Mouse (Mus musculus) lung, postnatal 25 days (tissue): ENCODE measurements around the gene Gpn2.

Experiments
- DNase-seq: peaks from one replicate; pipeline ENCODE4 v3.0.0; 2022; ENCODE audit warnings: low spot score

Gpn2 gene

DNA sequence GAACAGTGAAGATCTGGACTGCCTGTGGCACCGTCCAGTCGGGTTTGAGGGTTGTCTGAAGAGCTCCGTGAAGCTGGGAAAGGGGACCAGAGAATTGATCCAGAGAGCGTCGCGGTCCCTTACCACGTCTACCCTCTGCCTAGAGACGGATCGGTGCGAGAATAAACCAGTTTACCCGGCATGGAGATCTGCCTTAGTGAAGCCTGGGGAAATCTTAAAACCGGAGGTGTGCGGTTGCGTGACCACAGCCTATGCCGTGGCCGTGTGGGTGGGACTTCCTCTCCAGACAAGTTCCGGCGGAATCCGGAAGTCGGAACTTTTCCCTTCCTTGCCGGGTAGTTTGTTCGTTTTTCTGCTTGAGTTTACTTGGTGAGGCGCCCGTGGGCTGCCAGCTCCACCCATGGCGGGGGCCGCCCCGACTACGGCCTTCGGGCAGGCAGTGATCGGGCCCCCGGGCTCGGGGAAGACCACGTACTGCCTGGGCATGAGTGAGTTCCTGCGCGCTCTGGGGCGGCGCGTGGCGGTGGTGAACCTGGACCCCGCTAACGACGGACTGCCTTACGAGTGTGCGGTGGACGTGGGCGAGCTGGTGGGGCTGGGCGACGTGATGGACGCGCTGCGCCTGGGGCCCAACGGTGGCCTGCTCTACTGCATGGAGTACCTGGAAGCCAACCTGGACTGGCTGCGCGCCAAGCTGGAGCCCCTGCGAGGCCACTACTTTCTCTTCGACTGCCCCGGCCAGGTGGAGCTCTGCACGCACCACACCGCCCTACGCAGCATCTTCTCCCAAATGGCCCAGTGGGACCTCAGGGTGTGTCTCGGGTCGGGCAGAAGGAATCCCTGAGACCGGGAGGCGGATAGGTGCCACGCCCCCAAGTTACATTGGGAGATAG lies at the start of gene Gpn2:
TSS of gene Gpn2 (plus strand) at position 304 of the 893 bp plus-strand sequence.
- DNase-seq, result peak; percentile 86

DNA sequence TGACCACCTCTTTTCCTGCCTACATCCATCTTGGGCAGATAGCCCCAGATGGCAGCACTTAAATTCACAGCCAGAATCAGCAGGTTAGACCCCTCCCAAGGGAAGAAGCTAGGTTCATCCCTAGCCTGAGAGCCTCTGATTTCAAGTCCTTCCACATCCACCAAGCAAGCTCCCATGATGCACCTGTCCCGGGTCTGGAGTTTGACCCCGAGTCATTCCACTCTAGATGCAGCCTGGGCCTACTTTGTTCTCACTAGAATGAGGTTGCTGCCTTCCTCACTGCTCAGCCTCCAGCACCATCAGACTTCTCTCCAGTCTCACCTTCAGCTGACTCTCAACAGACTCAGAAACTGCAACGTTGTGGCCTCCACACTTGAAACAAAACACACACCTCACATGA lies 48.1 kb upstream of the Gpn2 start:
- no peak for DNase-seq

DNA sequence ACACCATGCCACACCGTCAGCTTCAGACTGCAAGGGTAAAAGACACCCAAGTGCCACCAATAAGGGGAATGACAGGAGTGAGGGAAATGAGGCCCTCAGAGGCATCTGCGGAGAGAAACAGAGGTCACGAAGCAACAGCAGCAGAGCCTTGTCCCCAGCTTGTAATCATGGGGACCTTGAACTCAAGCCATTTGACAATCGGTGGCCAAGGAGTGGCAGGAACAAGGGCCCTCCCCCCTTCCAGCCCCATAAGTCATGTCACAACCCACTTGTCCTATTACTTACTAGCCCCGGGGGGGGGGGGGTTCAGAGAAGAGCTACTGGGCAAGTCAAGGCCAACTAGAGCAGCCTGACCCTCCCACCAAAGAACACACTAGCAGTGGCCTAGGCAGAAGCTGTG lies 47.5 kb upstream of the Gpn2 start:
- DNase-seq, result no peak

DNA sequence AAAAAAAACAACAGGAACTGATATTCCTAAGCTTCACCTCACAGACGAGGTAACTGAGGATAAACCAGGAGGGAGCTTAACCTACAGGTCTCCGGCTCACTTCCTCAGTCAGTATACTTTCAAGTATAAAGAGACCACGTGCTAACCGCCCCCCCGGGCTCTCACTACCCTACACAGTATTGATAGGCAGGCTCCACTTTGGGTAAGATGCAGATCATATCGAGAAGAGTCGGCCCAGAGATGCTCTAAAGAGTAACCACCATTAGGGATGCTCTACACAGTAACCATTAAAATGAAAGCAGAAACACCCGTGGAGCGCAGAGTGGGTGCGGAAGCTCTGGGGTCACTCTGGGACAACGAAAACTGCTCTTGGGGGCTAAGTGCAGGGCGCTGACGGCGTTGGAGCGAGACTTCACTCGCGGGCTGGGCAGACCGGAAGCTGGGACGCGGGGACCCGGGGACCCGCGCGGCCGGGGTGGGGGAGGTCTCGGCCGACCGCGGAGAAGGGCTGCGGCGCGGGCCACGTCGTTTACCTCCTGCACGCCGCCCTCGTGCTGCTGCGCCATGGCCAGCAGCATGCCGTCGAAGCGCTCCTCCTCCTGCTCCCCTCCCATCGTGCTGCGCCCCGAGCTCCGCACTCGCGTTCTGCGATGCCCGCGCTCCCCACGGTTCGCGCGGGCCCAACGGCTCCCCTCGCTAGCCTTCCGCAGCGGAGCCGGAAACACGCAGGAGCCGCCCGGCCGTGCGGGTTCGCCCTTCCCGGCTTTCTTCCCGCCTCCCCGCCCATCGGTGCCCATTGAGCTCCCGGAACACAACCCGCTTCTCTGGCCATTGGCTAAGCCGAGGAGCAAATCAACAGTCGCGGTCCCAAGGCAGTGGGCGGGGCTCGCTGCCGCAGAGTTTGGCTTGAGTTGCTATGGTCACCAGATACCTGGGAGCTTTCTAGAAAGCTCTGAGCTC lies 38.6 kb upstream of the Gpn2 start, which contains the start of gene Nudc:
TSS of gene Nudc (minus strand) at position 725 of the 960 bp plus-strand sequence.
- DNase-seq, result peak; percentile 98

DNA sequence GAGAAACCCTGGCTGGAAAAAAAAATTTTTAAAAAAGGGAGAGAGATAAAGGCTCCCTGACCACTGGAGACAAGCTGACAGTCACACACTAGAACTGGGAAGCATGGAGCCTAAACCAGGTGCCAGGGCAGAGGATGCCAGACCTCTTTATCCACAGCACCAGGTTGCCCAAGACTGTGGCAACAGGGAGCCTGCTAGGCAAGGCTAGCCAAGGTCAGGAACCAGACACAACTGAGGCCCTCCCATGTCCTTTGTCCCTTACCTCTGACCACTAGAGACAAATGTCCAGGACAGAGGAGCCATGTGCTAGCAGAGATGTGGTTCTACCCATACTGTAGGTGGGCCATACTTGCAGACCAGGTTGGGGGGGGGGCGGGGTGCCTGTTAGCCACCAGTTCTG lies 32.1 kb upstream of the Gpn2 start:
- no peak for DNase-seq

DNA sequence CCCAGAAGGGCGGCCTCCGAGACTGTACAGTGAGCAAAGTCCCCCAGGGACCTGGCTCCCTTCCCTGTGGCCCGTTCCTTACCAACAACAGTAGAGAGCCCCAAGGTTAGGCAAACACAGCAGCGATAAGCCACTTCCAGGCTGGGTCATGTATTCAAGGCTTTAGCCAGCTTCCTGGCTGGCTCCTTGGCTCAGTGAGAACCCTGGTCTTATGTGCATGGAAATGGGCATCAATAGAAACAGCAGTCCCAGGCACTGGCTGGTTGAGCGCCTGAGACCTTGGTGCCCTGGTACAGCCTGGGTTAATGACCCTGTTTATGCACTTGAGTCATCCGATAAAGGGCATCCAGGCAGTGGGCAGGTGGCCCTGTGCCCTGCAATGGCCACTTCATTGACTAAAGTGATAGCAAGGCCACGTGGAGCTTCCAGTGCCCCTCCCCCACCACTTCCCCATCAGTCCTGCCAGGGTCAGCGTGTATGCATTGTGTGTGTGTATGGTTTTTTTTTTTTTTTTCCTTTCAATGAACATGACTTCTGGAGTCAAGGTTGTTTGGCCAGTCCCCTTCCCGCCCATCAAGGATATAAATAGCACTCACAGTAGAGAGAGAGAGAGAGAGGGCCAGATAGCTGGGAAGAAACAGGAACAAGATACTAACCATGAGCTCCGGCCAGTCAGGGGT lies 31.3 kb upstream of the Gpn2 start, which contains the start of gene Nr0b2:
TSS of gene Nr0b2 (plus strand) at position 609 of the 680 bp plus-strand sequence.
- no peak for DNase-seq

DNA sequence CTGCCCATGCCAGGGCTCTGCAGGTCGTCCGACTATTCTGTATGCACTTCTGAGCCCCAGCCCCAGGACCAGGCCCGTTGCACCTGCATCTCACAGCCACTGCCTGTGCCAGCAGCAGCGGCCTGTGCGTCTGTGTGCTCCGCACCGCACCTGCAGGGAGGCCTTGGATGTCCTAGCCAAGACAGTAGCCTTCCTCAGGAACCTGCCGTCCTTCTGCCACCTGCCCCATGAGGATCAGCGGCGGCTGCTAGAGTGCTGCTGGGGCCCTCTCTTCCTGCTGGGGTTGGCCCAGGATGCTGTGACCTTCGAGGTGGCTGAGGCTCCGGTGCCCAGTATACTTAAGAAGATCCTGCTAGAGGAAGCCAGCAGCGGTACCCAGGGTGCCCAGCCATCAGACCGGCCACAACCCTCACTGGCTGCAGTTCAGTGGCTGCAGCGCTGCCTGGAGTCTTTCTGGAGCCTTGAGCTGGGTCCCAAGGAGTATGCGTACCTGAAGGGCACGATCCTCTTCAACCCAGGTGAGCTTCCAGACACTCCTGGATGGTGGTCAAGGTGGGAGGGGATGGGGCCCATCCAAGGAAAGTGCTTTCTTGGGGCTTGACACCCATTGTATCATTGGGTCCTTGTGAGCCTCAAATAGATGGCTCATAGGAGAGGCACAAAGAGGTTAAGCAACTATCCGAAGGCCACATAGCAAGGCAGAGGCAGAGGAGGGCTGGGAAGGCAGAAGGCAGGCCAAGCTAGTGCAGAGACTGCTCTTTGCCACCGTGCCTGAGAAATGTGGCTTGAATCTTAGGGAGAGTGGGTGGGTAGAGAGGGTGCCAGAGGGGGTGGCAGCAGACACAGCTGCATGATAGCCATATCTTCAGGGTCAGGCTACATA lies 30.5 kb upstream of the Gpn2 start:
- no peak for DNase-seq

DNA sequence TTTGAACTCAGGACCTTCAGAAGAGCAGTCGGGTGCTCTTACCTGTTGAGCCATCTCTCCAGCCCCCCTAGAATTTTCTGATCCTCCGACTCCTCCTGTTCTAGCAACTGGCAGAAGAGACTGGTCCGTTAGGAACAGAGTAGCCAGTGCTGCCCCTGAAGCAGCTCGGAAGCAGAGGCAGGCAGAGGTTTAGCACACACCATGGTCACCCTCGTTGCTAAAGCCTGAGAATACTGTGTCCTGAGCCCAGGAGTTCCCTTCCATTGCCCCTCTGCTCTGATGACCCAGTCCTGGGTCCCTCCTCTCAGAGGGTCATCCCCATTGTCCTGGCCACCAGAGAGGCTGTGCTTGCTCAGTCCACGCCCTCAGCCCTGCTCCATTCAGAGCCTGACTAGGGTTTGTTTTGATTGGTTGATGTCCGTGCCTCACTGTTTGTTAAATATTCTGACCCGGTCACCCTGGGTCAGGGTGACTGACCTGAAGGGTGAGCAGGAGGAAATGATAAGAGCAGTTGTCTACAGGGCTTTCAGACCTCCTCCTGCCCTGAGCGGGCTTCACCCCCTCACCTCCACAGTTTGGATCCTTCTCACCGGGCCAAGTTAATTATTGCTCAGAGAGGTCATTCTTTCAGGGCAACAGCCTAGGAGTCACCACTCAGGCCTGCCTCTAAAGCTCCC lies 27.0 kb upstream of the Gpn2 start:
- DNase-seq, result no peak

DNA sequence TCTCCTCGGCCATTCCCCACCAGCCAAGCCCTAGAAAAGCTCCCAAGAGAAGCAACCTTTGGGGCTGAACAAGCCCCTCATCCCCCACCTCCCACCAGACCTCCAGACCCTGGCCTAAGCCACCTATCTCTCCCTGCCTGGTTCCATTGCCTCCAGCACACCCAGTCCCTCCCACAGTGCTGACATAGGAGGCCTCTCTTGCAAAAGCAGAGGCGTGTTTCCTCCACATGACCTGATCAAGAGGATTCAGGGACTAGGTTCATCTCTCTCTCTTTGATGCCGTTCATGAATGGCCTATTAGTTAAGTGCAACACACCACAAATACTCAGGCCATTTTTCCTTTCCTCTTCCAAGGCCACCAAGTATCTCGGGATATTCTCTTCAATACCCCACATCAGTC lies 24.3 kb upstream of the Gpn2 start:
- DNase-seq, result no peak

DNA sequence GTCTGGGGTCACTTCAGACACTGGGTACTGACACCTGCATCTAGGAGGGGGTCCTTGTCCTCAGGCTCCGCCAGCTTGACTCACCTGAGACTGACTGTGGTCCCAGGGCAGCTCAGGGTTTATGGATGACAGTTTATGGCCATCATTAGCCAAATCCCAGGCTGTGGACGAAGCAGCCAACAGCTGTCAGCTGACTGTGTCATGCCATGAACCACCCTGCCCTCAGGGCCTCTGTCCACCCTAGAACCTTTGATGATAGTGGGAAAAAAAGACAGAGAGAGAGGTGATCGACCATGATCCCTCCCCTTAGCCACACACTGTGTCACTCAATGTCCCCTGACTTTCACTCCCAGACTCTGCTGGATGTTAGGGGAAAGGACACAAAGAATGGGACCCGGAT lies 22.5 kb upstream of the Gpn2 start:
- no peak for DNase-seq

DNA sequence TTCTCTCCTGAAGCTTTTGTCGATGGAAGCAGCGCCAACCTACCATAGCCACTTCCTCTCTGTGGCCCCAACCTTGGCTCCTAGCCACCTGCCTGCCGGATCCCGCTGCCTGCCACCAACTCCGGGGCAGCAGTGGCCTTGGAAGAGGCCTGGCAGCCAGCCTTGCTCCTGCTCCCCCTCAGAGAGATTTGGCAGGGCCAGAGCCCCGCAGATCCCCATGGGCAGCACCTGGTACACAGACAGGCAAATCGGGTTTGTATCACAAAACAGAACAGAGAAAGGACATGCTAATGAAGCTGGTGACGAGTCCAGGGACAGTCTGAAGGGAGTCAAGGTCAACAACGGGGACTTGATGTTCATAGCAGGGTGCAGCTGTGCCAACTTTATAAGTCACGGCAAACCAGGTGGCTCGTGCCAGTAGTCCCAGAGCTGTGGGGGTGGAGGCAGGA lies 21.0 kb upstream of the Gpn2 start:
- no peak for DNase-seq

DNA sequence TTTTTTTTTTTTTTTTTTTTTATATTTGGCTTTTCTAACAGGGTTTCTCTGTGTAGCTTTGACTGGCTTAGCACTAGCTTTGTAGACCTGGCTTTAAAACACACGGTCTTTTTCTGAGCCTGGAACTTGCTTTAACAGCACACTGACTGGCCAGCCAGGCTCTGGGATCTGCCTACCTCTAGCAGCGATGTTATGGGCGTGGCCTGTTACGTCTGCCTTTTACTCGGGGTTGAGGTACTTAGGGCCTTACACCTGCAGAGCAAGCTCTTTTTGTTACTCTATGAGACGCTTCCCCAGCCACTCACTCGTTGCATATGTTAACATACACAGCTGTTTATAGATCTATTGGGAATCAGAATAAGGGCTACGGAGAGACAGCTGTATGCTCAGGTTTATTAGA lies 16.9 kb upstream of the Gpn2 start:
- no peak for DNase-seq

DNA sequence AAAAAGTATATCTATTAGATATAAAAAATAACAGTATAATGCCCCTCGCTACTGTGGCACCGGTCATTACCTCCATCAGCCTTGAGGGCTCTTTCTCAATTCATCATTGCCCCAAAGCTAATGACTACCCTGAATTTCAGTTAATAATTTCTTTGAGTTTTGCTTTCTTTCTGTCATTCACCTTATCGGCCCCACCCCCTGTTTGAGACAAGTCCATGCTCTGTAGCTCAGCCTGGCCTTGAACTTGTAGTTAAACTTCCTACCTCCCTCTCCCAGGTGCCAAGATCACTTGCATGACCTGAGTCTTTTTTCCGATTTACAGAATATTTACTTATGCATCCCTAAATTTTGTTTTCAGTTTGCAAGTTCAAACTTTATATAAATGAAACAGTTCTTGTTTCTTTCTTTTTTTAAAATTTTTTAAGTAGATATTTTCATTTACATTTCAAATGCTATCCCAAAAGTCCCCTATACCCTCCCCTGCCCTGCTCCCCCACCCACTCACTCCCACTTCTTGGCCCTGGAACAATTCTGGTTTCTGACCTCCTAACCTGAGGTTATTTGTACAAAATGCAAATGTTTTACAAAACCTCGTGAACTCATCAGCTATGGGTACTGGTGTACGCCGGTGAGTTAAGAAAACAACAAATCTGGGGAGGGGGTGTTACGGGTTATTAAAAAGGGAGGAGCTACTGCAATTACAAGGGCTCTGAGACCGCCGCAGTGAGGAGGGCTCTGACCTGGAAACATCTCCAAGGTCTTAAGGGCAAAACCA lies 14.7 kb upstream of the Gpn2 start:
- no peak for DNase-seq

DNA sequence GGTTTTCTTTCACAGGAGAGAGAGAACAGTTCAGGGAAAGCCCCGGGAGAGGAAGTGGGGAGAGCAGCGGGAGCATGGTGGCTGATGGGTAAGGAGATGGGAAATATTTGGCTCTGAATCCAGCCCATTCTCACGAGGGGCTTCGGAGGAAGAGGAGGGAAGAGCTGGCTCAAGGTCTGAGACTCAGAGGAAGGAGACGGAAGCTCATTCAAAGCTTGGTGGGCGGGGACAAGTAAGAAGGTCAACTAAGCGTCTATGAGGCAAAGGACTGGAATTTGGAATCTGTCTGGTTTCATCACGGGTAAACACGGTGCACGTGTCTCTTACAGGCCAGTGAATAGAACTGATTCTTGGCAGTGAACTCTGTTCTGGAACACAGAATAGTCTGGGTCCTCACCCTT lies 14.1 kb upstream of the Gpn2 start:
- DNase-seq, result no peak

DNA sequence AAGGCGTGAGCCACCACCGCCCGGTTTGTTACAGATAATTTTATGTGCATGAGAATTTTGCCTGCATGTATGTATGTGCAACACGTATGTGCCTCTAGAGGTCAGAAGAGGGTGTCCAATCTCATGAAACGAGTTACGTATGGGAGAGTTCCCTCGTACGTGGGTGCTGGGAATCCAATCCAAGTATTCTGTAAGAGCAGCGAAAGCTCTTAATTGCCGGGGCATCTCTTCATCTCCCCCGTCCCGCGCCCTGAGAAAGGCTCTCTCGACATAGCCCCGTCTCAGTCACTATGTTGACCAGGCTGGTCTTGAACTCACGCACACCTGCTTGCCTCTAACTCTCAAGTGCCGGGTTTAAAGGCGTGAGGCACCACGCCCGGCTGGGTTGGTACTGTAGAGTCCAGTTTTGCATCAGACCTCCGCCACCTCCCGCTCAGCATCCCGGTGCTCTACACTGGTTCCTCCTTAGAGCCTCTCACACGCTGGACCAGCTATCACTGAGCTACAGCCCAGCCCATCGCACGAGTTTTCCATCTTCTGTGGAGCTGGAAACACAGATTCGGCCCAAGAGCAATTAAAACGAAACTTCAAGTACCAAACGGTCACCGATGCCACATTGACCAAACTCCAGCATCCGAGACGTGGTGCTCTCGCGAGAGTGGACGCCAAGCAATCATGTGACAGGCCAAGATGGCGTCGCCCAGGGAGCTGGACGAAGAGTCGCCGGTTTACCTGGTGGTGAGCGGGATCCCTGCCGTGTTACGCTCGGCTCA lies 9.9 kb upstream of the Gpn2 start, which contains the start of gene Gpatch3:
TSS of gene Gpatch3 (plus strand) at position 676 of the 773 bp plus-strand sequence.
- peak; percentile 93 for DNase-seq

DNA sequence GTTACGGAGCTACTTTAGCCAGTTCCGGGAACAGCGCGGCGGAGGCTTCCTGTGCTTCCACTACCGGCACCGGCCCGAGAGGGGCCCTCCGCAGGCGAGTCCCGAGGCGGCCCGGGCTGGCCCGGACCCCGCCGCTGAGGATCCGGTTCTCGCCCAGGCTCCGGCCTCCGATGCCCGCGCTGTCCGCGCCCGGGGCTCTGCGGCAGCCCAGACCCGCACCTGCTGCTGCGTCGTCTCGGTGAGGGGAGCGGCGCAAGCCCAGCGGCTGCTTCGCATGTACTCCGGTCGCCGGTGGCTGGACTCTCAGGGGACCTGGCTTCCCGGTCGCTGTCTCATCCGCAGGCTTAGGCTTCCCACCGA lies 9.3 kb upstream of the Gpn2 start:
- no peak for DNase-seq

DNA sequence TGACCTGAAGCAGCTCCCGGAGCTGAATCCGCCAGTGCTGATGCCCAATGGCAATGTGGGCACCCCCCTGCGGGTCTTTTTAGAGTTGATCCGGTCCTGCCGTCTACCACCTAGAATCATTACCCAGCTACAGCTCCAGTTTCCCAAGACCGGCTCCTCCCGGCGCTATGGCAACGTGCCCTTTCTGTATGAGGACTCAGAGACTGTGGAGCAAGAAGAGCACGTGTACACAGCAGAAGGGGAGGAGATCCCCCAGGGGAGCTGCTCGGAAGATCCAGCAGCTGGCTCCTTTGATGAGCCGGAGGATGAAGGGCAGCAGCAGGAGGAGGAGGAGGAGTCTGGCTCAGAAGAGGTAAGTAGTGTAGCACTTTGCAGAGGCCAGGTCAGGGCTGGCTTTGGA lies 6.2 kb upstream of the Gpn2 start:
- DNase-seq, result no peak

DNA sequence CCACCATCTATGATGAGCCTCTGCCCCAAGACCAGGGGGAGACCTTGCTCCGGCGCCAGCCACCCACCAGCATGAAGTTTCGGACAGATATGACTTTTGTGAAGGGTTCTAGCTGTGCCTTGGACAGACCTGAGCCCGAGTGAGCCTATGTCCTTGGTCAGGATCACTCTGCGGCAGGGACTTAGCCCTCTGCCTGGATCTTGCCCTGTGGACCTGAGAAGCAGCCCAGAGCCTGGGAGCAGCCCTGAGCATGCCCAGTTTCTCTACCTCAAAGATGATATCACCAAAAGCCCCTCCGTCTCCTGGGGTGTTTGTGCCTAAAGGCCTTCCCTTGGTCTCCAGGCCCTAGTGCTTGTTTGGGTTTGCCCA lies 488 bp upstream of the Gpn2 start:
- DNase-seq, result no peak

DNA sequence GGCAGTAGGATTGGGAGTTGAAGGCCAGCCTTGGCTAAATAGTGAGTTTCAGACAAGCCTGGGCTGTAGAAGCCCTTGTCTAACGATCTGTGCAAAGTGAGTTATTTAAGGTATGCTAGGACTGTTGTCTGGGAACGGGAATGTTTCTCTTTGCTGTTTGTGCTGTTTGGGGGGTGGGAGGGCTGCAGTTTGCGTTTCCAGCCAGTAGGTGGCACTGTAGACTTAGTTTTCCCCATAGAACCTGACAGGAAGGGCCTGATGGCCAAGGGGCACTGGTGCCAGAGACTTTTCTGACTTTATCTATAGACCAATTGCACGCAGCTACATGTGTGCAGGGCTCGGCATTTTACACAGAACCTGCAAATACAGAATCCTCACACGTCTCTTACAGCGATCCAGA lies 8.4 kb downstream of the Gpn2 start:
- DNase-seq, result peak; percentile 70
